Mouse (Mus musculus) intestine, postnatal 0 days (tissue): ENCODE data around the gene Strn. TPM values are rescaled to one million over a fixed set of nuclear protein-coding genes. Genes with fewer than 3 reads are reported as not detected.

Experiments used
- ATAC-seq: fragments of 200-750 bp; cut with Nextera tagmentation; 2 replicates; pipeline ENCODE4 v1.8.0; 2017; ENCODE audit warnings: mild to moderate bottlenecking, moderate TSS enrichment, moderate library complexity
- H3K27ac ChIP-seq: fragments of 300-500 bp; sonication (generic); 2 replicates; pipeline ENCODE4 v1.5.1; 2014; ENCODE audit warnings: mild to moderate bottlenecking, low read depth, low read length, moderate library complexity
- H3K27me3 ChIP-seq: fragments of 300-500 bp; sonication (generic); replicated peaks from 2 replicates; pipeline ENCODE4 v1.6.1; 2014; ENCODE audit warnings: low read length, mixed read lengths; ENCODE audit not compliant: control insufficient read depth, insufficient read depth
- H3K36me3 ChIP-seq: fragments of 300-500 bp; sonication (generic); 2 replicates; pipeline ENCODE4 v1.6.1; 2014; ENCODE audit warnings: mild to moderate bottlenecking, moderate library complexity; ENCODE audit not compliant: control insufficient read depth, insufficient read depth
- H3K4me1 ChIP-seq: fragments of 300-500 bp; sonication (generic); replicated peaks from 2 replicates; pipeline ENCODE4 v1.6.1; 2014; ENCODE audit warnings: antibody characterized with exemption, low read length, mixed read lengths; ENCODE audit not compliant: control insufficient read depth, insufficient read depth
- H3K4me2 ChIP-seq: fragments of 300-500 bp; sonication (generic); replicated peaks from 2 replicates; pipeline ENCODE4 v1.6.1; 2014; ENCODE audit warnings: low read depth, mild to moderate bottlenecking, moderate library complexity
- H3K4me3 ChIP-seq: fragments of 300-500 bp; sonication (generic); 2 replicates; pipeline ENCODE4 v1.5.1; 2014; ENCODE audit warnings: low read depth, low read length
- H3K9ac ChIP-seq: fragments of 300-500 bp; sonication (generic); 2 replicates; pipeline ENCODE4 v1.6.1; 2014; ENCODE audit warnings: mild to moderate bottlenecking, low read depth, low read length
- H3K9me3 ChIP-seq: fragments of 300-500 bp; sonication (generic); 2 replicates; pipeline ENCODE4 v1.6.1; 2016; ENCODE audit warnings: mixed run types; ENCODE audit not compliant: control insufficient read depth
- CTCF ChIP-seq: sonication (generic); IDR thresholded peaks from 2 replicates; pipeline ENCODE4 v1.5.1; 2016; ENCODE audit warnings: low read depth, mild to moderate bottlenecking, control low read depth, antibody characterized with exemption, moderate library complexity
- WGBS: fragments of 180-500 bp; shearing (Covaris S2); extraction: QIAGEN DNeasy Blood & Tissue Kit; methylation state at CpG from one replicate; pipeline ENCODE4 v1.1.7; 2014; 5-methylcytosine and 5-hydroxymethylcytosine counted together
- polyA plus RNA-seq: library from polyadenylated mRNA; unstranded; fragments of >200 nt; fragmentation: Nextera tagmentation; extraction: Ambion mirVana; gene quantifications from 2 replicates; pipeline ENCODE4 v1.2.1, GENCODE M21; 2015

The Strn gene
- polyA plus RNA-seq, 1 experiment from 2014 or later = 3.8 TPM

GRCm38 (mm10) chr17:78766084-78766483 lies 29.1 kb upstream of the Strn start:
- no peak overlapping the region for H3K4me3 ChIP-seq
- no peak overlapping the region for H3K4me2 ChIP-seq
- WGBS = 82% methylated on average over 7 of the region's 7 CpGs
- ATAC-seq = no peak
- H3K27me3 ChIP-seq = no peaks in the 10 kb centered on the region
- H3K9me3 ChIP-seq = no peaks in the 10 kb centered on the region
- H3K27ac ChIP-seq = no peak overlapping the region
- no peak overlapping the region for H3K9ac ChIP-seq
- TF ChIP-seq CTCF = no peak
- no peaks in the 10 kb centered on the region for H3K4me1 ChIP-seq
- peaks cover 44% of the 10 kb centered on the region for H3K36me3 ChIP-seq

GRCm38 (mm10) chr17:78763272-78763671 lies 26.3 kb upstream of the Strn start:
- Histone ChIP-seq H3K9me3 (no peaks in the 10 kb centered on the region), H3K4me2 (no peak overlapping the region), H3K27ac (no peak overlapping the region), H3K4me3 (no peak overlapping the region), H3K9ac (no peak overlapping the region), H3K36me3 (peaks cover 42% of the 10 kb centered on the region), H3K27me3 (no peaks in the 10 kb centered on the region), H3K4me1 (no peaks in the 10 kb centered on the region)
- 92% methylated on average over 5 of the region's 5 CpGs for WGBS
- TF ChIP-seq CTCF = no peak
- no peak for ATAC-seq

- Histone ChIP-seq H3K27ac (no peak overlapping the region), H3K36me3 (peaks cover 53% of the 10 kb centered on the region), H3K9me3 (no peaks in the 10 kb centered on the region), H3K27me3 (no peaks in the 10 kb centered on the region), H3K4me2 (no peak overlapping the region), H3K4me3 (no peak overlapping the region), H3K4me1 (no peaks in the 10 kb centered on the region), H3K9ac (no peak overlapping the region)
- no peak for ATAC-seq
- WGBS = 65% methylated on average over 17 of the region's 17 CpGs
- TF ChIP-seq CTCF = no peak
Measured at GRCm38 (mm10) chr17:78752938-78753655, 16.1 kb upstream of the Strn start.

- H3K4me3 ChIP-seq = no peak overlapping the region
- WGBS = 75% methylated on average over 10 of the region's 10 CpGs
- H3K27me3 ChIP-seq = no peaks in the 10 kb centered on the region
- no peak for ATAC-seq
- H3K4me2 ChIP-seq = no peak overlapping the region
- no peaks in the 10 kb centered on the region for H3K9me3 ChIP-seq
- H3K27ac ChIP-seq = no peak overlapping the region
- peaks cover 48% of the 10 kb centered on the region for H3K36me3 ChIP-seq
- TF ChIP-seq CTCF = no peak
- no peak overlapping the region for H3K9ac ChIP-seq
- no peaks in the 10 kb centered on the region for H3K4me1 ChIP-seq
Measured at GRCm38 (mm10) chr17:78752064-78752463, 15.1 kb upstream of the Strn start.

- H3K27ac ChIP-seq = no peak overlapping the region
- ATAC-seq = no peak
- H3K9ac ChIP-seq = no peak overlapping the region
- H3K9me3 ChIP-seq = no peaks in the 10 kb centered on the region
- H3K36me3 ChIP-seq = peaks cover 29% of the 10 kb centered on the region
- no peak overlapping the region for H3K4me3 ChIP-seq
- no peaks in the 10 kb centered on the region for H3K27me3 ChIP-seq
- H3K4me2 ChIP-seq = no peak overlapping the region
- no peaks in the 10 kb centered on the region for H3K4me1 ChIP-seq
- 86% methylated on average over 9 of the region's 9 CpGs for whole genome bisulfite sequencing
- no peak for TF ChIP-seq CTCF
Measured at GRCm38 (mm10) chr17:78748440-78748839, 11.4 kb upstream of the Strn start.

GRCm38 (mm10) chr17:78738416-78738815 lies 1.4 kb upstream of the Strn start:
- 43% methylated on average over 1 of the region's 1 CpGs for WGBS
- Histone ChIP-seq H3K27ac (no peak overlapping the region), H3K9me3 (no peaks in the 10 kb centered on the region), H3K4me2 (no peak overlapping the region), H3K27me3 (no peaks in the 10 kb centered on the region), H3K36me3 (no peaks in the 10 kb centered on the region), H3K4me1 (no peaks in the 10 kb centered on the region), H3K9ac (no peak overlapping the region), H3K4me3 (no peak overlapping the region)
- peak; percentile 54 for TF ChIP-seq CTCF
- no peak for ATAC-seq

- Histone ChIP-seq H3K27ac (peak overlapping the region; percentile 79; the same call in 1 of the 2 replicates), H3K4me1 (no peaks in the 10 kb centered on the region), H3K36me3 (no peaks in the 10 kb centered on the region), H3K9me3 (no peaks in the 10 kb centered on the region), H3K27me3 (no peaks in the 10 kb centered on the region), H3K4me2 (no peak overlapping the region), H3K4me3 (no peak overlapping the region), H3K9ac (no peak overlapping the region)
- no peak for TF ChIP-seq CTCF
- 73% methylated on average over 2 of the region's 2 CpGs for WGBS
- no peak for ATAC-seq
Measured at GRCm38 (mm10) chr17:78737771-78738170, 775 bp upstream of the Strn start.
